Mouse (Mus musculus) embryonic facial prominence, embryonic 13.5 days (tissue): ENCODE measurements around the gene Ccdc150. TPM values are rescaled to one million over a fixed set of nuclear protein-coding genes. Genes with fewer than 3 reads are reported as not detected.

Experiments
- ATAC-seq: fragments of 200-750 bp; cut with Nextera tagmentation; 2 replicates; pipeline ENCODE4 v1.8.0; 2017; ENCODE audit warnings: low read depth; ENCODE audit not compliant: insufficient number of reproducible peaks, insufficient read depth, low FRiP score, low TSS enrichment
- H3K27ac ChIP-seq: fragments of 300-500 bp; sonication (generic); 2 replicates; pipeline ENCODE4 v1.5.1; 2015; ENCODE audit warnings: moderate library complexity, mild to moderate bottlenecking, inconsistent platforms
- H3K27me3 ChIP-seq: fragments of 300-500 bp; sonication (generic); 2 replicates; pipeline ENCODE4 v1.6.1; 2015; ENCODE audit warnings: mild to moderate bottlenecking, inconsistent platforms
- H3K36me3 ChIP-seq: fragments of 300-500 bp; sonication (generic); 2 replicates; pipeline ENCODE4 v1.6.1; 2015; ENCODE audit warnings: mild to moderate bottlenecking, inconsistent platforms
- H3K4me1 ChIP-seq: fragments of 300-500 bp; sonication (generic); 2 replicates; pipeline ENCODE4 v1.6.1; 2015; ENCODE audit warnings: inconsistent platforms
- H3K4me2 ChIP-seq: fragments of 300-500 bp; sonication (generic); 2 replicates; pipeline ENCODE4 v1.6.1; 2015; ENCODE audit warnings: moderate library complexity, mild to moderate bottlenecking, inconsistent platforms
- H3K4me3 ChIP-seq: fragments of 300-500 bp; sonication (generic); 2 replicates; pipeline ENCODE4 v1.5.1; 2015; ENCODE audit warnings: mild to moderate bottlenecking, inconsistent platforms
- H3K9ac ChIP-seq: fragments of 300-500 bp; sonication (generic); 2 replicates; pipeline ENCODE4 v1.6.1; 2015; ENCODE audit warnings: mild to moderate bottlenecking, inconsistent platforms
- H3K9me3 ChIP-seq: fragments of 300-500 bp; sonication (generic); 2 replicates; pipeline ENCODE4 v1.6.1; 2016; ENCODE audit warnings: inconsistent platforms
- WGBS: fragments of 180-500 bp; shearing (Covaris S2); methylation state at CpG from one replicate; pipeline ENCODE4 v1.1.7; 2015; ENCODE audit warnings: mixed read lengths; 5-methylcytosine and 5-hydroxymethylcytosine counted together
- polyA plus RNA-seq: library from polyadenylated mRNA; unstranded; fragments of >200 nt; fragmentation: Nextera tagmentation; extraction: Ambion mirVana; gene quantifications from 2 replicates; pipeline ENCODE4 v1.2.1, GENCODE M21; 2015

Gene Ccdc150
- polyA plus RNA-seq = 0.18 and 0.28 TPM in 2 replicates

DNA sequence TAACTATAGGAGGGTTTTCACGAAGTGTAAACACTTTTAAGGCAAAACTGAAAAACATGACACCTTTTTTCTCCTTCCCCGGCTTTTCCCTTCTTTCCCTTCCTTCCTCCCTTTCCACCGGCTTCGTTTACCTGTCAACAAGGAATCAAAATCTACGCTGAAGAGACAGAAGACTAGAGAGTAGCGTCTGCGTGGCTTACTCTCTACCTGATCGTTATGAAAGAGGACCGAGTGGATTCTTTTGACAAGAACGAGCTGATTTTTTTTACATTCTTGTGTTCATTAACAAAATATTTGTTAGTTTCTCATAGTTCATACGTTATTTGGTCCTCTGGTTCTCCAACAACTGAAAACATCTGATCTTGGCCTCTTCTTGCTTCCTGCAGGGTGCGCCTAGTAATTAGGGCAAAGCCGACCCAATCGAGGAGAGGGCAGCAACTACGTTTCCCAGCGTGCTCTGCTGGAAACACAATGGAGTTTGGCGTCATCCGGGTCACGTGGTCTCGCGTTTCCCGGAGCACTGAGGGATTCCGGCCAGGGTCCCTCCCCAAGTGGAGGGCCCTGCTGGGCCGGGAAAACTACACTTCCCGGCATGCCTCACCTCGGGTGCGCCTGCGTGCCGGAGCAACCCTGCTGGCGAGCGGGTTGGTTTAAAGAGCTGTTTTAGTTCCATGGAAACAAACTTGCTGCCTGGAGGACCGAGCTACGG, at the start of gene Ccdc150:
TSS of gene Ccdc150 (plus strand) at position 526 of the 709 bp plus-strand sequence.
- Histone ChIP-seq H3K4me2 (peak within 1 kb of the TSS; percentile 81), H3K9ac (peak within 1 kb of the TSS; percentile 75), H3K9me3 (no peaks in the 10 kb centered on the region), H3K4me1 (peaks cover 10% of the 10 kb centered on the region), H3K27ac (peak within 1 kb of the TSS; percentile 72), H3K27me3 (no peaks in the 10 kb centered on the region), H3K36me3 (no peaks in the 10 kb centered on the region), H3K4me3 (peak within 1 kb of the TSS; percentile 58)
- WGBS = 17% methylated on average over 33 of the region's 33 CpGs
- peak; percentile 100 for ATAC-seq

DNA sequence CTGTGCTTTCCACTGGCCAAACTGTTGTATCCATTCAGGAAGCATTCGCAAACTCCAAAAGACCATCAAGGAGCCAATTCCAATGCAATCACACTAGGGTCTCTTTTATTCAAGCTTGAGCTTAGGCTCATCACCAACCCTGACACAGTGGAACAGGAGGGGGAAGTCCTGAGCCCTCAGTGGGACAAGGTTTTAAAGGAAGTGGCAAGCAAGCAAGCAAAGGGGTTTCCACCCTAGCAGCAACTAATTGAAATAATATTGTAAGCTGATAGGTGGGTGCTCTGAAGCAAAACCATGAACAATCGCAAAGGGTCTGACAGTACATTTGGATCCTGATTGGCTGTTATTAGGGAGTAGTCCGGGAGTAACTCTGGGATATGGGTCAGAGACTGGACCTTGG, 30.2 kb upstream of the Ccdc150 start:
- Histone ChIP-seq H3K36me3 (no peaks in the 10 kb centered on the region), H3K27ac (no peak overlapping the region), H3K27me3 (no peaks in the 10 kb centered on the region), H3K4me3 (no peak overlapping the region), H3K4me1 (no peaks in the 10 kb centered on the region), H3K9ac (no peak overlapping the region), H3K9me3 (no peaks in the 10 kb centered on the region), H3K4me2 (no peak overlapping the region)
- 95% methylated on average over 3 of the region's 3 CpGs for WGBS
- ATAC-seq = no peak

- ATAC-seq = no peak
- 88% methylated on average over 4 of the region's 4 CpGs for WGBS
- H3K27ac ChIP-seq = no peak overlapping the region
Measured at GRCm38 (mm10) chr1:54242722-54243121, 7.8 kb upstream of the Ccdc150 start.

DNA sequence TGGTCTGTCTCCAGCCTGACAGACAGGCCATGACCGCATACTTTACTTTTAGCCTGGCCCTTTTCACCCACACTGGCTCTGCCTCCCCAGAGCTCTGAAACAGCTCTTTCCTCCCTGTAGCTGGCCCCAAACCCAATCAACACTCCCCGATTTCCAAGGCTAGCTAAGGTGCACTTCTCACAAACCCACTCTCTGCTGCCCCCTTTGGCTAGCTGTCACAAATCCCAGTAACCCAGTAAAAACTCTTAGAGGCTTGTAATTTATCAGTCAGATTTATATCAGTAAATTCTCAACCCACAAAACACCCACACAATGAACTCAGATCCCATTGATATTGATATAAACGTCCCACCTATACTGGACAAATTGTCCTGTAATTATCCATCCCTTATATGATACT, 25.1 kb downstream of the Ccdc150 start:
- Histone ChIP-seq H3K9me3 (no peaks in the 10 kb centered on the region), H3K36me3 (no peaks in the 10 kb centered on the region), H3K27me3 (no peaks in the 10 kb centered on the region), H3K4me3 (no peak overlapping the region), H3K4me1 (no peaks in the 10 kb centered on the region), H3K4me2 (no peak overlapping the region), H3K27ac (no peak overlapping the region), H3K9ac (no peak overlapping the region)
- WGBS = 63% methylated on average over 3 of the region's 3 CpGs
- no peak for ATAC-seq

More at GRCm38 (mm10) chr1:54242722-54243121, 7.8 kb upstream of the Ccdc150 start:
- H3K36me3 ChIP-seq = no peaks in the 10 kb centered on the region
- no peak overlapping the region for H3K4me2 ChIP-seq
- H3K9ac ChIP-seq = no peak overlapping the region
- no peaks in the 10 kb centered on the region for H3K9me3 ChIP-seq
- H3K4me3 ChIP-seq = no peak overlapping the region
- no peaks in the 10 kb centered on the region for H3K4me1 ChIP-seq
- no peaks in the 10 kb centered on the region for H3K27me3 ChIP-seq

DNA sequence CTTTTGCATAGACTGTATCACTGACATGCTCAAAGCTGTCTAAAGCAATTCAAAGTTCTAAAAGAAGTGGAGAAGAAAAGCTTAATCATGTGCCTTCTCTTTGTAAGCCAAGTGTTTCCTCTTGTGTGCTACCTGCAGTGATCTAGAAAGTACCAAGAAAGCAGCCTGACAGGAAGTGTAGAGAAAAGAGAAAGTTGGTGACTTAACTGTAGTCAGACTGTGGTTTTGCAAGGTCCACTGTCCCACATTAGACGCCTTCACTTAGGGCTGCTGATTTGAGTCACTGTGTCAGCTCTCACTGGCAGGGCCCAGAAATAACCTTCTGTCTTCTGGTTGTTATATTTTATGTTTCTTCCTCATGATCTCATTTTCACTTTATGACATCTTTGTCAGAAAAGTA, 29.1 kb downstream of the Ccdc150 start:
- Histone ChIP-seq H3K36me3 (no peaks in the 10 kb centered on the region), H3K9ac (no peak overlapping the region), H3K27me3 (no peaks in the 10 kb centered on the region), H3K4me1 (no peaks in the 10 kb centered on the region), H3K27ac (no peak overlapping the region), H3K4me2 (no peak overlapping the region), H3K4me3 (no peak overlapping the region), H3K9me3 (no peaks in the 10 kb centered on the region)
- no peak for ATAC-seq
- WGBS = 88% methylated on average over 1 of the region's 1 CpGs

DNA sequence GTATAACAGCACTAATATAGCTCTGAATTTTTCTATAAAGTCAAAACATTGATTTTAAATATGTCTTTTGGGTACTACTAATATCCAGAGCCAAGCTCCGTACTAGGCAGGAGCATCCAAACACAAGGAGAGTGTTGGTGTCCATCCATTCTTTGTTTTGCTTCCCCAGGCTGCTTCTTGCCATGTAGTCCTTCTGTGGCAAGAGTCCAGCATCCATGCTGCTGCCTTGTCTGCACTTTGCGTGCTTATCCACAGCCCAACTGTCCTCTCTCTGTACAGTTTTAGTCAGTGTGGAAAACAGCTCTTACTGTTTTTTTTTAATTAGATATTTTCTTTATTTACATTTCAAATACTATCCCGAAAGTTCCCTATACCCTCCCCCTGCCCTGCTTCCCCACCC, 30.2 kb downstream of the Ccdc150 start:
- no peak overlapping the region for H3K9ac ChIP-seq
- ATAC-seq = no peak
- no peaks in the 10 kb centered on the region for H3K36me3 ChIP-seq
- H3K27me3 ChIP-seq = no peaks in the 10 kb centered on the region
- H3K27ac ChIP-seq = no peak overlapping the region
- WGBS = 91% methylated on average over 3 of the region's 3 CpGs
- no peaks in the 10 kb centered on the region for H3K4me1 ChIP-seq
- H3K4me2 ChIP-seq = no peak overlapping the region
- no peaks in the 10 kb centered on the region for H3K9me3 ChIP-seq
- H3K4me3 ChIP-seq = no peak overlapping the region

- ATAC-seq = no peak
- no peaks in the 10 kb centered on the region for H3K4me1 ChIP-seq
- 69% methylated on average over 2 of the region's 2 CpGs for WGBS
- H3K36me3 ChIP-seq = no peaks in the 10 kb centered on the region
- no peaks in the 10 kb centered on the region for H3K9me3 ChIP-seq
- H3K27me3 ChIP-seq = no peaks in the 10 kb centered on the region
- no peak overlapping the region for H3K27ac ChIP-seq
- H3K4me2 ChIP-seq = no peak overlapping the region
- H3K4me3 ChIP-seq = no peak overlapping the region
- H3K9ac ChIP-seq = no peak overlapping the region
Measured at GRCm38 (mm10) chr1:54306404-54306803, 55.9 kb downstream of the Ccdc150 start.

DNA sequence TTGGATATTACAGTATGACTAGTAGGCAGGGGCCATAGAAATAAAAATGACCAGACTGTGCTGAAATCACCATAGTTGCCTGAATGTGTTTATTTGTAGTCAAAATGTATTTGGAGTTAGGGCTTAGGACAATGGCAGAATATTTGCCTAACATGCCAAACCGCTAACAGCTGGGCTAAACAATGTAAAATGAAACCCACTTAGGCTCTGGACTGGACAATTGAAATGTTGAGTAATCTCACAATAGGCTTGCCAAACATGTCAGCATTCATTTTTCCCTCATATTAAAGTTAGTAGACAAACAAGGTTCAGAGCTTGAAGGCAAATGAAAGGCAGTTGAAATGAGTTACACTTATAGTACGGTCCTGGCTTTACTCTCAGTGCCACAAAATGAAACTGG, 76.2 kb downstream of the Ccdc150 start:
- no peak overlapping the region for H3K9ac ChIP-seq
- H3K4me2 ChIP-seq = no peak overlapping the region
- no peak overlapping the region for H3K27ac ChIP-seq
- peaks cover 11% of the 10 kb centered on the region for H3K9me3 ChIP-seq
- no peaks in the 10 kb centered on the region for H3K36me3 ChIP-seq
- ATAC-seq = no peak
- 88% methylated on average over 2 of the region's 2 CpGs for WGBS
- no peaks in the 10 kb centered on the region for H3K27me3 ChIP-seq
- no peaks in the 10 kb centered on the region for H3K4me1 ChIP-seq
- no peak overlapping the region for H3K4me3 ChIP-seq

GRCm38 (mm10) chr1:54327876-54328545, 77.5 kb downstream of the Ccdc150 start:
- no peaks in the 10 kb centered on the region for H3K36me3 ChIP-seq
- no peaks in the 10 kb centered on the region for H3K4me1 ChIP-seq
- peaks cover 11% of the 10 kb centered on the region for H3K9me3 ChIP-seq
- ATAC-seq = no peak
- no peak overlapping the region for H3K4me2 ChIP-seq
- H3K9ac ChIP-seq = no peak overlapping the region
- no peaks in the 10 kb centered on the region for H3K27me3 ChIP-seq
- H3K27ac ChIP-seq = no peak overlapping the region
- no peak overlapping the region for H3K4me3 ChIP-seq
- 82% methylated on average over 6 of the region's 6 CpGs for WGBS

DNA sequence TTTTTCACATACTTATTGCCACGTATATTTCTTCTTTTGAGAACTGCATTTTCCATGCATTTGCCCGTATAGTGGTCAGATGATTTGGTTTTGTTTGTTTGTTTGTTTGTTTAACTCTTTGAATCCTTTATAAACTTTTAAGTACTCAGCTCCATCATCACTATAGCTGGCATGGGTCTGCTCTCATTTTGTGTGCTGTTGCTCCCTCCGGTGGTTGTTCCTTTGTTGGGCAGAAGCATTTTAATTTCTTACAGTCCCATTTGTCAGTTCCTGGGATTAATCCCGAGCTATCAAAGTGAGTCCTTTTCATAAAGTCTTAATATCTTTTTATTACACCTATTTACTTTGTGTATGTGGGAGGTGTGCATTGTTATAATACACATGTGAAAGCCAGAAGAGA, 82.5 kb downstream of the Ccdc150 start:
- Histone ChIP-seq H3K27ac (no peak overlapping the region), H3K4me3 (no peak overlapping the region), H3K4me2 (no peak overlapping the region), H3K9me3 (no peaks in the 10 kb centered on the region), H3K36me3 (no peaks in the 10 kb centered on the region), H3K27me3 (no peaks in the 10 kb centered on the region), H3K4me1 (no peaks in the 10 kb centered on the region), H3K9ac (no peak overlapping the region)
- ATAC-seq = no peak
- WGBS = 49% methylated on average over 4 of the region's 4 CpGs

GRCm38 (mm10) chr1:54354786-54355185, 104.3 kb downstream of the Ccdc150 start:
- no peak overlapping the region for H3K4me2 ChIP-seq
- no peaks in the 10 kb centered on the region for H3K4me1 ChIP-seq
- no peaks in the 10 kb centered on the region for H3K27me3 ChIP-seq
- no peak for ATAC-seq
- H3K9ac ChIP-seq = no peak overlapping the region
- H3K9me3 ChIP-seq = no peaks in the 10 kb centered on the region
- 92% methylated on average over 4 of the region's 4 CpGs for WGBS
- no peak overlapping the region for H3K4me3 ChIP-seq
- H3K36me3 ChIP-seq = no peaks in the 10 kb centered on the region
- no peak overlapping the region for H3K27ac ChIP-seq

GRCm38 (mm10) chr1:54355485-54355884, 105.0 kb downstream of the Ccdc150 start:
- no peaks in the 10 kb centered on the region for H3K4me1 ChIP-seq

More at GRCm38 (mm10) chr1:54355485-54355884, 105.0 kb downstream of the Ccdc150 start:
- Histone ChIP-seq H3K9me3 (no peaks in the 10 kb centered on the region), H3K4me3 (no peak overlapping the region), H3K36me3 (no peaks in the 10 kb centered on the region), H3K27ac (no peak overlapping the region), H3K4me2 (no peak overlapping the region), H3K27me3 (no peaks in the 10 kb centered on the region), H3K9ac (no peak overlapping the region)
- no peak for ATAC-seq
- 85% methylated on average over 5 of the region's 5 CpGs for WGBS
